Mouse (Mus musculus): ENCODE data around the gene Tnip2. TPM values are rescaled to one million over a fixed set of nuclear protein-coding genes. Genes with fewer than 3 reads are reported as not detected.

Tnip2 gene
- total and polyA plus RNA-seq, 3 experiments = 16.0 to 26.8 (median 23.4) TPM

DNA sequence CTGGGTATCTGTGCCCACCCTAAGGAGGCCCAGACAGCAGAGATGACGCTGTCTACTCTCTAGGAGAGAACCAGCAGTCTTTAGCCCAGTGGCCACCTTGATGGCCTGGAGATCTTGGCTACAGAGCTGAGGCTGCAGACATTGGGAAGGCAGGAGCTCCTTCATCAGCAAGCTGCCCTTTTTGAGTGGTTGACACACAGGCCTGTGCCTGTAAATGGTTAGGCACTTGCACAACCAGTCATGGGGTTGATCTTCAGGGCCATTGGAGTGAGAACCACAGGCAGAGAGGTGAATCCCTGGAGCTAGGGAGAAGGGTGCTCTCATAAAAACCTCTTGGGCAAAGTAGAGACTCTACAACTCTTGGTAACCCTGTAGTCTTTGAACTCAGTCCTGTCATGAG lies 28.4 kb upstream of the Tnip2 start:
- H3K4me2 ChIP-seq (ENCODE audit: insufficient read depth, low read depth, poor library complexity, severe bottlenecking) = no peak overlapping the region
- in situ Hi-C loops (cut with MboI; ENCODE audit: low pct_ligation_motif_present, low pct_unique_long_range_greater_than_20kb, low sequenced_read_pairs) = loop anchor here (25.0 kb wide), 1 partner anchor 495 kb away; the partner anchor contains the start of gene Hgfac
- no peak overlapping the region for H3K9ac ChIP-seq (ENCODE audit: insufficient read depth, low read depth)
- no peak for DNase-seq (ENCODE audit: extremely low read depth)
- no peak for TF ChIP-seq CHD2 (IDR thresholded peaks at IDR 0.05; ENCODE audit: low read length)
- TF ChIP-seq USF2 (conservative IDR thresholded peaks at IDR 0.05; ENCODE audit: low read depth, low read length) = no peak
- TF ChIP-seq ZMIZ1 (IDR thresholded peaks at IDR 0.05; ENCODE audit: low read depth, low read length) = no peak
- no peak for TF ChIP-seq E2F4 (IDR thresholded peaks at IDR 0.05; ENCODE audit: insufficient replicate concordance, low read depth, low read length)
- TF ChIP-seq MEF2A (IDR thresholded peaks at IDR 0.05; ENCODE audit: borderline replicate concordance, low read depth, low read length) = no peak
- no peak for TF ChIP-seq MYC (IDR thresholded peaks at IDR 0.05; ENCODE audit: low read depth, low read length)
- no peak for TF ChIP-seq CTCF (conservative IDR thresholded peaks at IDR 0.05 in 1 of 2, IDR thresholded peaks at IDR 0.05 in 1 of 2; ENCODE audit: low read depth in 2 of 2, low read length in 2 of 2)
- no peak for TF ChIP-seq IRF4 (IDR thresholded peaks at IDR 0.05; ENCODE audit: low read depth, low read length)
- TF ChIP-seq PAX5 (IDR thresholded peaks at IDR 0.05; ENCODE audit: low read length) = no peak
- no peak for TF ChIP-seq KAT2A (IDR thresholded peaks at IDR 0.05; ENCODE audit: insufficient replicate concordance, low read length)
- TF ChIP-seq RCOR1 (conservative IDR thresholded peaks at IDR 0.05; ENCODE audit: low read depth, low read length) = no peak
- no peak for TF ChIP-seq ETS1 (conservative IDR thresholded peaks at IDR 0.05; ENCODE audit: low read depth, low read length)
- no peak for TF ChIP-seq JUND (conservative IDR thresholded peaks at IDR 0.05; ENCODE audit: low read depth, low read length)
- TF ChIP-seq ZNF384 (IDR thresholded peaks at IDR 0.05; ENCODE audit: low read depth, low read length) = no peak
- no peak for TF ChIP-seq MAX (IDR thresholded peaks at IDR 0.05; ENCODE audit: low read length)
- TF ChIP-seq JUN (IDR thresholded peaks at IDR 0.05; ENCODE audit: insufficient read depth, low read depth, low read length) = no peak
- H3K27me3 ChIP-seq (replicated peaks) = no peaks in the 10 kb centered on the region
- H3K9me3 ChIP-seq (replicated peaks; ENCODE audit: low read length) = peaks cover 5% of the 10 kb centered on the region
- peaks cover 20 to 54% of the 10 kb centered on the region in 2 experiments for H3K4me1 ChIP-seq (ENCODE audit: control insufficient read depth in 1 of 2, insufficient read depth in 2 of 2)
- peaks cover 4% of the 10 kb centered on the region; the same call in 1 of the 2 replicates for H3K79me2 ChIP-seq (replicated peaks; ENCODE audit: control insufficient read depth, extremely low read depth, insufficient read depth, poor library complexity, severe bottlenecking)
- H3K36me3 ChIP-seq (replicated peaks in 1 of 2; ENCODE audit: control insufficient read depth in 1 of 2, insufficient read depth in 1 of 2, low read length in 1 of 2) = peaks cover 9 to 25% of the 10 kb centered on the region in 2 experiments
- H3K27ac ChIP-seq (ENCODE audit: insufficient read depth, low read depth) = no peak overlapping the region
- dilution Hi-C loops (cut with MboI; ENCODE audit: extremely low pct_ligation_motif_present, extremely low pct_unique_long_range_greater_than_20kb, low sequenced_read_pairs) = no loop called here
- H3K4me3 ChIP-seq (replicated peaks in 1 of 3; ENCODE audit: low read depth in 2 of 3, low read length in 2 of 3, poor library complexity in 1 of 3) = no peak overlapping the region

DNA sequence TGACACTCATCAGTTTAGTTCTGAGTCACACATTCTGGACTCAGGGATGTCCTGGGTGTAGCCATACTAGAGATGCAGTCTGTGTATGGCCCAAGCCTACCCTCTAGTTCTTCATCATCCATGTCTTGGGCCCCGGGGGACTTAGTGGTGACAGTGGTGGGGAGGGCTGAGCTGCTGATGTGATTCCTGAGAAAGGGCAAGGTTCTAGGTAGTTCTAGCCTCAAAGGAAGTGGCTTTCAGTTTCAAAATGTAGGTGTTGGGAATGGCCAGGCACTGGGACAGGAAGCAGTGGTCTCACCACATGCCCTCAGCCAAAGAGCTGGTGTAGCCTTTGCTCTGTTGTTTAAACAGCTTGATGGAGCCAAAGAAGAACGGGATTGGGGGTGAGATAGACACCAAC lies 25.3 kb upstream of the Tnip2 start:
- in situ Hi-C loops (cut with MboI; ENCODE audit: low pct_ligation_motif_present, low pct_unique_long_range_greater_than_20kb, low sequenced_read_pairs) = loop anchor here (25.0 kb wide), 1 partner anchor 498 kb away; the partner anchor contains the start of gene Hgfac
- no peak overlapping the region for H3K4me3 ChIP-seq (replicated peaks in 1 of 3; ENCODE audit: low read depth in 2 of 3, low read length in 2 of 3, poor library complexity in 1 of 3)
- H3K36me3 ChIP-seq (replicated peaks in 1 of 2; ENCODE audit: control insufficient read depth in 1 of 2, insufficient read depth in 1 of 2, low read length in 1 of 2) = peaks cover 0 to 4% of the 10 kb centered on the region in 2 experiments
- dilution Hi-C loops (cut with MboI; ENCODE audit: extremely low pct_ligation_motif_present, extremely low pct_unique_long_range_greater_than_20kb, low sequenced_read_pairs) = no loop called here
- H3K9ac ChIP-seq (ENCODE audit: insufficient read depth, low read depth) = no peak overlapping the region
- H3K27ac ChIP-seq (ENCODE audit: insufficient read depth, low read depth) = no peak overlapping the region
- H3K4me1 ChIP-seq (ENCODE audit: control insufficient read depth in 1 of 2, insufficient read depth in 2 of 2) = peaks cover 16 to 40% of the 10 kb centered on the region in 2 experiments
- DNase-seq (ENCODE audit: extremely low read depth) = no peak
- no peak overlapping the region for H3K4me2 ChIP-seq (ENCODE audit: insufficient read depth, low read depth, poor library complexity, severe bottlenecking)
- H3K9me3 ChIP-seq (replicated peaks; ENCODE audit: low read length) = no peaks in the 10 kb centered on the region
- H3K79me2 ChIP-seq (replicated peaks; ENCODE audit: control insufficient read depth, extremely low read depth, insufficient read depth, poor library complexity, severe bottlenecking) = 0 out of 2 replicates have a peak, but pooled peaks cover under 1% of the 10 kb centered on the region
- TF ChIP-seq MAFK (IDR thresholded peaks at IDR 0.05; ENCODE audit: insufficient replicate concordance, low read length) (no peak), ELF1 (IDR thresholded peaks at IDR 0.05; ENCODE audit: low read depth, low read length) (no peak), BHLHE40 (IDR thresholded peaks at IDR 0.05; ENCODE audit: low read depth, low read length) (no peak), NELFE (IDR thresholded peaks at IDR 0.05; ENCODE audit: low read depth, low read length) (no peak), IRF4 (IDR thresholded peaks at IDR 0.05; ENCODE audit: low read depth, low read length) (no peak), MEF2A (IDR thresholded peaks at IDR 0.05; ENCODE audit: borderline replicate concordance, low read depth, low read length) (no peak), ZKSCAN1 (IDR thresholded peaks at IDR 0.05; ENCODE audit: borderline replicate concordance, low read depth, low read length) (no peak), TCF12 (IDR thresholded peaks at IDR 0.05; ENCODE audit: low read depth, low read length) (no peak), SIN3A (IDR thresholded peaks at IDR 0.05; ENCODE audit: low read length) (no peak), JUND (conservative IDR thresholded peaks at IDR 0.05; ENCODE audit: low read depth, low read length) (no peak), MYC (IDR thresholded peaks at IDR 0.05; ENCODE audit: low read depth, low read length) (no peak), HCFC1 (IDR thresholded peaks at IDR 0.05; ENCODE audit: low read depth, low read length) (no peak), NRF1 (IDR thresholded peaks at IDR 0.05; ENCODE audit: low read depth, low read length) (no peak), SMC3 (IDR thresholded peaks at IDR 0.05; ENCODE audit: low read depth, low read length) (no peak), PAX5 (IDR thresholded peaks at IDR 0.05; ENCODE audit: low read length) (no peak)
- no peaks in the 10 kb centered on the region for H3K27me3 ChIP-seq (replicated peaks)

Data from CH12.LX (cell line).